Mouse (Mus musculus): ENCODE measurements around the gene Ms4a5.
"Not testable (repeated sequence)": the region's sequence is repeated elsewhere in the genome, so short reads cannot be mapped to it uniquely, and the experiment has no call there.

Gene Ms4a5

GRCm38 (mm10) chr19:11280223-11280622 is 3.5 kb downstream of the Ms4a5 start:
- H3K4me1 ChIP-seq (replicated peaks; ENCODE audit: low read depth, low read length), result peaks cover 12% of the 10 kb centered on the region
- no peaks in the 10 kb centered on the region for H3K36me3 ChIP-seq (ENCODE audit: insufficient read depth, low read length)
- H3K4me3 ChIP-seq (replicated peaks; ENCODE audit: low read length), result no peak overlapping the region
- H3K27me3 ChIP-seq (ENCODE audit: insufficient read depth, low read length), result no peaks in the 10 kb centered on the region
- TF ChIP-seq CTCF (conservative IDR thresholded peaks at IDR 0.05; ENCODE audit: low read length), result no peak
- TF ChIP-seq NANOG (IDR thresholded peaks at IDR 0.05; ENCODE audit: borderline replicate concordance, low read length), result peak; percentile 81
- TF ChIP-seq POU5F1 (IDR thresholded peaks at IDR 0.05; ENCODE audit: borderline replicate concordance, low read length), result no peak
- peaks cover 4% of the 10 kb centered on the region; the same call in 1 of the 2 replicates for H3K9me3 ChIP-seq (ENCODE audit: low read length)

GRCm38 (mm10) chr19:11276431-11276830 is 7.2 kb downstream of the Ms4a5 start:
- TF ChIP-seq CTCF (conservative IDR thresholded peaks at IDR 0.05; ENCODE audit: low read length), result no peak
- no peak for TF ChIP-seq POU5F1 (IDR thresholded peaks at IDR 0.05; ENCODE audit: borderline replicate concordance, low read length)
- no peak for TF ChIP-seq NANOG (IDR thresholded peaks at IDR 0.05; ENCODE audit: borderline replicate concordance, low read length)
- H3K36me3 ChIP-seq (ENCODE audit: insufficient read depth, low read length), result no peaks in the 10 kb centered on the region

GRCm38 (mm10) chr19:11266956-11267355 is 16.7 kb downstream of the Ms4a5 start:
- TF ChIP-seq POU5F1 (IDR thresholded peaks at IDR 0.05; ENCODE audit: borderline replicate concordance, low read length) (no peak), NANOG (IDR thresholded peaks at IDR 0.05; ENCODE audit: borderline replicate concordance, low read length) (no peak)
- no peaks in the 10 kb centered on the region for H3K9me3 ChIP-seq (ENCODE audit: low read length)
- no peaks in the 10 kb centered on the region for H3K36me3 ChIP-seq (ENCODE audit: insufficient read depth, low read length)
- H3K27me3 ChIP-seq (ENCODE audit: insufficient read depth, low read length), result no peaks in the 10 kb centered on the region; the same call in 1 of the 2 replicates
- no peaks in the 10 kb centered on the region for H3K4me1 ChIP-seq (replicated peaks; ENCODE audit: low read depth, low read length)
- no peak overlapping the region for H3K4me3 ChIP-seq (replicated peaks; ENCODE audit: low read length)

More at GRCm38 (mm10) chr19:11276431-11276830, 7.2 kb downstream of the Ms4a5 start:
- Histone ChIP-seq H3K4me3 (replicated peaks; ENCODE audit: low read length) (no peak overlapping the region), H3K27me3 (ENCODE audit: insufficient read depth, low read length) (no peaks in the 10 kb centered on the region), H3K9me3 (ENCODE audit: low read length) (no peaks in the 10 kb centered on the region), H3K4me1 (replicated peaks; ENCODE audit: low read depth, low read length) (peaks cover 12% of the 10 kb centered on the region)

GRCm38 (mm10) chr19:11266052-11266845 is 17.4 kb downstream of the Ms4a5 start, which contains the start of gene Ms4a1:
Ms4a1 (minus strand) TSS chr19:11266241.
- Histone ChIP-seq H3K27me3 (ENCODE audit: insufficient read depth, low read length) (no peaks in the 10 kb centered on the region; the same call in 1 of the 2 replicates), H3K4me3 (replicated peaks; ENCODE audit: low read length) (no peak within 1 kb of the TSS), H3K36me3 (ENCODE audit: insufficient read depth, low read length) (no peaks in the 10 kb centered on the region), H3K9me3 (ENCODE audit: low read length) (no peaks in the 10 kb centered on the region), H3K4me1 (replicated peaks; ENCODE audit: low read depth, low read length) (no peaks in the 10 kb centered on the region)
- TF ChIP-seq NANOG (IDR thresholded peaks at IDR 0.05; ENCODE audit: borderline replicate concordance, low read length) (no peak), POU5F1 (IDR thresholded peaks at IDR 0.05; ENCODE audit: borderline replicate concordance, low read length) (no peak), CTCF (conservative IDR thresholded peaks at IDR 0.05; ENCODE audit: low read length) (no peak)

GRCm38 (mm10) chr19:11264602-11265185 is 19.0 kb downstream of the Ms4a5 start:
- no peak for TF ChIP-seq POU5F1 (IDR thresholded peaks at IDR 0.05; ENCODE audit: borderline replicate concordance, low read length)
- TF ChIP-seq NANOG (IDR thresholded peaks at IDR 0.05; ENCODE audit: borderline replicate concordance, low read length), result no peak
- TF ChIP-seq CTCF (conservative IDR thresholded peaks at IDR 0.05; ENCODE audit: low read length), result no peak
- no peaks in the 10 kb centered on the region for H3K9me3 ChIP-seq (ENCODE audit: low read length)
- no peaks in the 10 kb centered on the region for H3K36me3 ChIP-seq (ENCODE audit: insufficient read depth, low read length)
- H3K27me3 ChIP-seq (ENCODE audit: insufficient read depth, low read length), result no peaks in the 10 kb centered on the region; the same call in 1 of the 2 replicates
- H3K4me3 ChIP-seq (replicated peaks; ENCODE audit: low read length), result no peak overlapping the region
- H3K4me1 ChIP-seq (replicated peaks; ENCODE audit: low read depth, low read length), result no peaks in the 10 kb centered on the region

- Histone ChIP-seq H3K4me1 (replicated peaks; ENCODE audit: low read depth, low read length) (no peaks in the 10 kb centered on the region), H3K27me3 (ENCODE audit: insufficient read depth, low read length) (no peaks in the 10 kb centered on the region; the same call in 1 of the 2 replicates), H3K4me3 (replicated peaks; ENCODE audit: low read length) (no peak overlapping the region), H3K36me3 (ENCODE audit: insufficient read depth, low read length) (no peaks in the 10 kb centered on the region), H3K9me3 (ENCODE audit: low read length) (no peaks in the 10 kb centered on the region)
- TF ChIP-seq CTCF (conservative IDR thresholded peaks at IDR 0.05; ENCODE audit: low read length) (no peak), NANOG (IDR thresholded peaks at IDR 0.05; ENCODE audit: borderline replicate concordance, low read length) (no peak), POU5F1 (IDR thresholded peaks at IDR 0.05; ENCODE audit: borderline replicate concordance, low read length) (no peak)
Measured at GRCm38 (mm10) chr19:11263549-11263948, 20.1 kb downstream of the Ms4a5 start.

GRCm38 (mm10) chr19:11262932-11263331 is 20.7 kb downstream of the Ms4a5 start:
- H3K36me3 ChIP-seq (ENCODE audit: insufficient read depth, low read length); H3K27me3 ChIP-seq (ENCODE audit: insufficient read depth, low read length); H3K4me1 ChIP-seq (replicated peaks; ENCODE audit: low read depth, low read length); H3K9me3 ChIP-seq (ENCODE audit: low read length); H3K4me3 ChIP-seq (replicated peaks; ENCODE audit: low read length): not testable (repeated sequence)

GRCm38 (mm10) chr19:11261522-11261921 is 22.2 kb downstream of the Ms4a5 start:
- TF ChIP-seq POU5F1 (IDR thresholded peaks at IDR 0.05; ENCODE audit: borderline replicate concordance, low read length) (no peak), NANOG (IDR thresholded peaks at IDR 0.05; ENCODE audit: borderline replicate concordance, low read length) (no peak), CTCF (conservative IDR thresholded peaks at IDR 0.05; ENCODE audit: low read length) (no peak)
- H3K4me1 ChIP-seq (replicated peaks; ENCODE audit: low read depth, low read length), result no peaks in the 10 kb centered on the region
- H3K27me3 ChIP-seq (ENCODE audit: insufficient read depth, low read length), result no peaks in the 10 kb centered on the region; the same call in 1 of the 2 replicates
- no peaks in the 10 kb centered on the region for H3K36me3 ChIP-seq (ENCODE audit: insufficient read depth, low read length)
- no peaks in the 10 kb centered on the region for H3K9me3 ChIP-seq (ENCODE audit: low read length)
- no peak overlapping the region for H3K4me3 ChIP-seq (replicated peaks; ENCODE audit: low read length)

Data from E14TG2a.4 (cell line).